Comparison of ENCODE assay signal across 8 mouse cellular contexts in genomic region chr9:22157516-22158265, GRCm38 (mm10). TPM values are rescaled to one million over a fixed set of nuclear protein-coding genes. Genes with fewer than 3 reads are reported as not detected.
A peak's percentile ranks its signal among the peaks of the same experiment; 100 is the strongest.
DNase-seq lines count a peak whose midpoint lies in the region; ATAC-seq and TF ChIP-seq lines count a peak whose summit lies in the region.

No protein-coding gene starts in this region.

- peaks cover 6% of the 10 kb centered on the region; the same call in 1 of the 2 replicates for H3K27me3 ChIP-seq in kidney, embryonic 15.5 days
- H3K27me3 ChIP-seq in embryonic facial prominence, embryonic 11.5 days (ENCODE audit: control insufficient read depth, insufficient read depth, low read length) = no peaks in the 10 kb centered on the region
- peaks cover 21% of the 10 kb centered on the region for H3K27me3 ChIP-seq in limb, embryonic 10.5 days (ENCODE audit: low read depth, poor library complexity, severe bottlenecking)

- H3K27ac ChIP-seq in kidney, embryonic 15.5 days = no peak overlapping the region
- H3K27ac ChIP-seq in embryonic facial prominence, embryonic 11.5 days (replicated peaks; ENCODE audit: low read depth, low read length) = no peak overlapping the region
- H3K27ac ChIP-seq in limb, embryonic 10.5 days = peak overlapping the region; percentile 90; the same call in 1 of the 2 replicates
- H3K27ac ChIP-seq in olfactory bulb, adult 2 months (ENCODE audit: insufficient read depth, low read depth, low read length) = no peak overlapping the region

- peaks cover 17% of the 10 kb centered on the region for H3K4me1 ChIP-seq in kidney, embryonic 15.5 days
- H3K4me1 ChIP-seq in embryonic facial prominence, embryonic 11.5 days (ENCODE audit: control insufficient read depth, insufficient read depth, low read length) = peaks cover 2% of the 10 kb centered on the region; the same call in 1 of the 2 replicates
- peaks cover 18% of the 10 kb centered on the region for H3K4me1 ChIP-seq in limb, embryonic 10.5 days
- H3K4me1 ChIP-seq in olfactory bulb, adult 2 months (ENCODE audit: control insufficient read depth, insufficient read depth, low read length) = peaks cover 11% of the 10 kb centered on the region

- ATAC-seq in kidney, embryonic 15.5 days (replicated peaks; ENCODE audit: low FRiP score) = no peak
- ATAC-seq in embryonic facial prominence, embryonic 11.5 days (replicated peaks; ENCODE audit: insufficient number of reproducible peaks, low FRiP score, low TSS enrichment, low read depth) = no peak

- no peak for DNase-seq in kidney, adult 11 months
- DNase-seq in NIH3T3 (ENCODE audit: low read depth) = peak; percentile 1
- no peak for DNase-seq in embryonic facial prominence, embryonic 11.5 days (ENCODE audit: low spot score)
- no peak for DNase-seq in limb, embryonic 10.5 days (ENCODE audit: low spot score)
- no peak for DNase-seq in thymus, postnatal 14 days
- no peak for DNase-seq in urinary bladder, postnatal 25 days (ENCODE audit: low spot score)

- H3K36me3 ChIP-seq in kidney, embryonic 15.5 days = peaks cover 10% of the 10 kb centered on the region; the same call in 1 of the 2 replicates
- no peaks in the 10 kb centered on the region; the same call in 1 of the 2 replicates for H3K36me3 ChIP-seq in embryonic facial prominence, embryonic 11.5 days (replicated peaks; ENCODE audit: control insufficient read depth, insufficient read depth, low read depth, low read length)
- peaks cover 10% of the 10 kb centered on the region for H3K36me3 ChIP-seq in limb, embryonic 10.5 days

- H3K9me3 ChIP-seq in kidney, embryonic 15.5 days (replicated peaks) = no peaks in the 10 kb centered on the region
- no peaks in the 10 kb centered on the region for H3K9me3 ChIP-seq in embryonic facial prominence, embryonic 11.5 days (replicated peaks; ENCODE audit: control insufficient read depth, low read length)
- no peaks in the 10 kb centered on the region for H3K9me3 ChIP-seq in limb, embryonic 10.5 days (replicated peaks)

- WGBS in kidney, embryonic 15.5 days = 69% methylated on average over 34 of the region's 34 CpGs
- WGBS in embryonic facial prominence, embryonic 11.5 days = 70% methylated on average over 34 of the region's 34 CpGs
- 64% methylated on average over 34 of the region's 34 CpGs for WGBS in limb, embryonic 10.5 days
- 67% methylated on average over 34 of the region's 34 CpGs for WGBS in olfactory bulb, adult 2 months

- peak overlapping the region; percentile 73 for H3K4me2 ChIP-seq in kidney, embryonic 15.5 days
- H3K4me2 ChIP-seq in embryonic facial prominence, embryonic 11.5 days (ENCODE audit: low read depth, low read length) = peak overlapping the region; percentile 76

- peak overlapping the region; percentile 73 for H3K9ac ChIP-seq in kidney, embryonic 15.5 days
- H3K9ac ChIP-seq in embryonic facial prominence, embryonic 11.5 days (replicated peaks; ENCODE audit: low read length) = peak overlapping the region; percentile 81; the same call in 1 of the 2 replicates

- TF ChIP-seq CTCF in olfactory bulb, adult 2 months (IDR thresholded peaks at IDR 0.05; ENCODE audit: insufficient read depth, low read depth, low read length) = no peak

- H3K4me3 ChIP-seq in kidney, embryonic 15.5 days (replicated peaks) = peak overlapping the region; percentile 63
- peak overlapping the region; percentile 53 for H3K4me3 ChIP-seq in embryonic facial prominence, embryonic 11.5 days (ENCODE audit: low read depth, low read length)
- H3K4me3 ChIP-seq in limb, embryonic 10.5 days = peak overlapping the region; percentile 69
- peak overlapping the region; percentile 94 for H3K4me3 ChIP-seq in olfactory bulb, adult 2 months (ENCODE audit: insufficient read depth, low read depth, low read length)

- TF ChIP-seq POLR2A in olfactory bulb, adult 2 months (IDR thresholded peaks at IDR 0.05; ENCODE audit: insufficient read depth, low read depth, low read length) = no peak

RNA-seq across cellular contexts. Expression of gene Pigyl, which starts 1.0 kb away (rescaled TPM):
- polyA plus RNA-seq in kidney, embryonic 15.5 days (2015; fragmentation: Nextera tagmentation; extraction: Ambion mirVana) = 70.0 and 73.1 TPM in 2 replicates
- polyA plus RNA-seq in embryonic facial prominence, embryonic 11.5 days (2014; fragmentation: Nextera tagmentation; extraction: Ambion mirVana) = 52.7 and 58.2 TPM in 2 replicates
- polyA plus RNA-seq in limb, embryonic 10.5 days (2016; fragmentation: Nextera tagmentation; extraction: Ambion mirVana) = 47.1 and 47.3 TPM in 2 replicates
- polyA plus RNA-seq in olfactory bulb, adult 2 months (2012; ENCODE audit: insufficient read depth, insufficient read length, low replicate concordance, missing spikeins) = not detected in 2 replicates

RNA-seq across cellular contexts. Expression of gene Acp5, which starts 22.2 kb away (rescaled TPM):
- polyA plus RNA-seq in kidney, embryonic 15.5 days (2015; fragmentation: Nextera tagmentation; extraction: Ambion mirVana) = 7.3 and 23.2 TPM in 2 replicates
- 14.3 and 15.7 TPM in 2 replicates for polyA plus RNA-seq in embryonic facial prominence, embryonic 11.5 days (2014; fragmentation: Nextera tagmentation; extraction: Ambion mirVana)
- polyA plus RNA-seq in limb, embryonic 10.5 days (2016; fragmentation: Nextera tagmentation; extraction: Ambion mirVana) = 16.7 and 22.9 TPM in 2 replicates
- polyA plus RNA-seq in olfactory bulb, adult 2 months (2012; ENCODE audit: insufficient read depth, insufficient read length, low replicate concordance, missing spikeins) = not detected in 2 replicates

RNA-seq across cellular contexts. Expression of gene Zfp872, which starts 30.2 kb away (rescaled TPM):
- polyA plus RNA-seq in kidney, embryonic 15.5 days (2015; fragmentation: Nextera tagmentation; extraction: Ambion mirVana) = 0.31 and 0.55 TPM in 2 replicates
- polyA plus RNA-seq in embryonic facial prominence, embryonic 11.5 days (2014; fragmentation: Nextera tagmentation; extraction: Ambion mirVana) = 0.10 and 0.11 TPM in 2 replicates
- polyA plus RNA-seq in limb, embryonic 10.5 days (2016; fragmentation: Nextera tagmentation; extraction: Ambion mirVana) = 0.10 and 0.18 TPM in 2 replicates
- not detected in 2 replicates for polyA plus RNA-seq in olfactory bulb, adult 2 months (2012; ENCODE audit: insufficient read depth, insufficient read length, low replicate concordance, missing spikeins)

RNA-seq across cellular contexts. Expression of gene Elof1, which starts 40.7 kb away (rescaled TPM):
- 193 and 194 TPM in 2 replicates for polyA plus RNA-seq in kidney, embryonic 15.5 days (2015; fragmentation: Nextera tagmentation; extraction: Ambion mirVana)
- polyA plus RNA-seq in embryonic facial prominence, embryonic 11.5 days (2014; fragmentation: Nextera tagmentation; extraction: Ambion mirVana) = 210 and 215 TPM in 2 replicates
- 233 and 257 TPM in 2 replicates for polyA plus RNA-seq in limb, embryonic 10.5 days (2016; fragmentation: Nextera tagmentation; extraction: Ambion mirVana)
- not detected in 2 replicates for polyA plus RNA-seq in olfactory bulb, adult 2 months (2012; ENCODE audit: insufficient read depth, insufficient read length, low replicate concordance, missing spikeins)

RNA-seq across cellular contexts. Expression of gene Cnn1, which starts 58.7 kb away (rescaled TPM):
- polyA plus RNA-seq in kidney, embryonic 15.5 days (2015; fragmentation: Nextera tagmentation; extraction: Ambion mirVana) = 11.1 and 40.8 TPM in 2 replicates
- polyA plus RNA-seq in embryonic facial prominence, embryonic 11.5 days (2014; fragmentation: Nextera tagmentation; extraction: Ambion mirVana) = 1.4 and 4.0 TPM in 2 replicates
- polyA plus RNA-seq in limb, embryonic 10.5 days (2016; fragmentation: Nextera tagmentation; extraction: Ambion mirVana) = 0.89 and 2.4 TPM in 2 replicates
- not detected in 2 replicates for polyA plus RNA-seq in olfactory bulb, adult 2 months (2012; ENCODE audit: insufficient read depth, insufficient read length, low replicate concordance, missing spikeins)

Comparison
In these comparisons a context has a peak if more than half of its experiments do, and no peak if none do; other contexts are left out.
1. RNA of gene Pigyl, which starts 1.0 kb away (polyA plus RNA-seq): 70.0 to 73.1 TPM in kidney, embryonic 15.5 days, 52.7 to 58.2 TPM in embryonic facial prominence, embryonic 11.5 days and 47.1 to 47.3 TPM in limb, embryonic 10.5 days; not detected in olfactory bulb, adult 2 months; every median in the first group is over 10 times any median in the second.
2. Peak in every context shown above with its lines, with median percentiles within 50 percentile points of each other: H3K4me3 ChIP-seq.